Mouse (Mus musculus) myocyte (in vitro differentiated cells): Measurements from ENCODE around the gene Fcho2.

Experiments used
- MYOD1 ChIP-seq, 3 experiments: IDR thresholded peaks; one replicate each; pipeline ENCODE4 v1.6.1; 2011; ENCODE audit warnings: control low read depth in 2 of 3, low read depth in 2 of 3, mild to moderate bottlenecking in 2 of 3, moderate library complexity in 1 of 3; ENCODE audit not compliant: insufficient read length in 2 of 3, control insufficient read depth in 1 of 3
- POLR2A ChIP-seq: IDR thresholded peaks from one replicate; pipeline ENCODE4 v1.6.1; 2011; ENCODE audit warnings: low read depth, mild to moderate bottlenecking, control low read depth, moderate library complexity; ENCODE audit not compliant: insufficient read length
- POLR2AphosphoS2 ChIP-seq: IDR thresholded peaks from one replicate; pipeline ENCODE4 v1.6.1; 2011; ENCODE audit warnings: low read depth, control low read depth; ENCODE audit not compliant: insufficient read length
- TCF12 ChIP-seq: IDR thresholded peaks from one replicate; pipeline ENCODE4 v1.6.1; 2011; ENCODE audit warnings: mild to moderate bottlenecking, control low read depth; ENCODE audit not compliant: poor library complexity, insufficient read depth, severe bottlenecking
- USF1 ChIP-seq: IDR thresholded peaks from one replicate; pipeline ENCODE4 v1.6.1; 2011; ENCODE audit warnings: low read depth, mild to moderate bottlenecking, control low read depth, moderate library complexity

- TF ChIP-seq POLR2AphosphoS2 = no peak
- no peak for TF ChIP-seq USF1
- no peak for TF ChIP-seq MYOD1 (IDR thresholded peaks at IDR 0.05; ENCODE audit: control insufficient read depth in 1 of 3, insufficient read length in 2 of 3, low read depth in 2 of 3)
- TF ChIP-seq POLR2A = no peak
- TF ChIP-seq TCF12 = no peak
Observed at GRCm38 (mm10) chr13:98695546-98695945, 119.7 kb downstream of the Fcho2 start.
